Mouse (Mus musculus): ENCODE data around the gene Itga10. TPM values are rescaled to one million over a fixed set of nuclear protein-coding genes. Genes with fewer than 3 reads are reported as not detected.
A peak's percentile ranks its signal among the peaks of the same experiment; 100 is the strongest.

The Itga10 gene
- polyA plus RNA-seq, 1 experiment, result 1.00 TPM

- Histone ChIP-seq H3K4me3 (replicated peaks; ENCODE audit: control insufficient read depth, low read depth, low read length) (no peak overlapping the region), H3K27ac (ENCODE audit: control insufficient read depth, insufficient read depth, low read depth, low read length, poor library complexity) (no peak overlapping the region), H3K4me1 (ENCODE audit: control insufficient read depth, insufficient read depth, low read length) (no peaks in the 10 kb centered on the region)
- TF ChIP-seq POLR2A (IDR thresholded peaks at IDR 0.05; ENCODE audit: borderline replicate concordance, control insufficient read depth, low read depth, low read length) (no peak), CTCF (IDR thresholded peaks at IDR 0.05; ENCODE audit: control insufficient read depth, insufficient read depth, low read length) (no peak)
- WGBS, result 90% methylated on average over 5 of the region's 5 CpGs
These were observed 23.2 kb downstream of the Itga10 start for GRCm38 (mm10) chr3:96668424-96669067.

- H3K27ac ChIP-seq (ENCODE audit: control insufficient read depth, insufficient read depth, low read depth, low read length, poor library complexity), result no peak within 1 kb of the TSS
- TF ChIP-seq CTCF (IDR thresholded peaks at IDR 0.05; ENCODE audit: control insufficient read depth, insufficient read depth, low read length), result no peak
- no peak for TF ChIP-seq POLR2A (IDR thresholded peaks at IDR 0.05; ENCODE audit: borderline replicate concordance, control insufficient read depth, low read depth, low read length)
- 7% methylated on average over 35 of the region's 35 CpGs for WGBS
- H3K4me3 ChIP-seq (replicated peaks; ENCODE audit: control insufficient read depth, low read depth, low read length), result peak within 1 kb of the TSS; percentile 48
- no peaks in the 10 kb centered on the region for H3K4me1 ChIP-seq (ENCODE audit: control insufficient read depth, insufficient read depth, low read length)
These were observed 24.5 kb downstream of the Itga10 start, which contains the start of gene Ankrd35 for GRCm38 (mm10) chr3:96669727-96670468. Gene Ankrd35 (plus strand): TSS chr3:96670131.

GRCm38 (mm10) chr3:96671519-96671918 is 26.1 kb downstream of the Itga10 start:
- TF ChIP-seq POLR2A (IDR thresholded peaks at IDR 0.05; ENCODE audit: borderline replicate concordance, control insufficient read depth, low read depth, low read length) (no peak), CTCF (IDR thresholded peaks at IDR 0.05; ENCODE audit: control insufficient read depth, insufficient read depth, low read length) (no peak)
- Histone ChIP-seq H3K4me3 (replicated peaks; ENCODE audit: control insufficient read depth, low read depth, low read length) (no peak overlapping the region), H3K4me1 (ENCODE audit: control insufficient read depth, insufficient read depth, low read length) (no peaks in the 10 kb centered on the region), H3K27ac (ENCODE audit: control insufficient read depth, insufficient read depth, low read depth, low read length, poor library complexity) (no peak overlapping the region)
- 93% methylated on average over 5 of the region's 5 CpGs for WGBS

GRCm38 (mm10) chr3:96673514-96673913 is 28.1 kb downstream of the Itga10 start:
- no peak for TF ChIP-seq CTCF (IDR thresholded peaks at IDR 0.05; ENCODE audit: control insufficient read depth, insufficient read depth, low read length)
- no peak for TF ChIP-seq POLR2A (IDR thresholded peaks at IDR 0.05; ENCODE audit: borderline replicate concordance, control insufficient read depth, low read depth, low read length)

GRCm38 (mm10) chr3:96674442-96674841 is 29.1 kb downstream of the Itga10 start:
- Histone ChIP-seq H3K27ac (ENCODE audit: control insufficient read depth, insufficient read depth, low read depth, low read length, poor library complexity) (no peak overlapping the region), H3K4me1 (ENCODE audit: control insufficient read depth, insufficient read depth, low read length) (no peaks in the 10 kb centered on the region), H3K4me3 (replicated peaks; ENCODE audit: control insufficient read depth, low read depth, low read length) (no peak overlapping the region)
- TF ChIP-seq CTCF (IDR thresholded peaks at IDR 0.05; ENCODE audit: control insufficient read depth, insufficient read depth, low read length), result no peak
- no peak for TF ChIP-seq POLR2A (IDR thresholded peaks at IDR 0.05; ENCODE audit: borderline replicate concordance, control insufficient read depth, low read depth, low read length)
- WGBS, result 74% methylated on average over 8 of the region's 8 CpGs

More at GRCm38 (mm10) chr3:96673514-96673913, 28.1 kb downstream of the Itga10 start:
- Histone ChIP-seq H3K27ac (ENCODE audit: control insufficient read depth, insufficient read depth, low read depth, low read length, poor library complexity) (no peak overlapping the region), H3K4me1 (ENCODE audit: control insufficient read depth, insufficient read depth, low read length) (no peaks in the 10 kb centered on the region), H3K4me3 (replicated peaks; ENCODE audit: control insufficient read depth, low read depth, low read length) (no peak overlapping the region)
- WGBS, result 82% methylated on average over 4 of the region's 4 CpGs

- TF ChIP-seq POLR2A (IDR thresholded peaks at IDR 0.05; ENCODE audit: borderline replicate concordance, control insufficient read depth, low read depth, low read length) (no peak), CTCF (IDR thresholded peaks at IDR 0.05; ENCODE audit: control insufficient read depth, insufficient read depth, low read length) (no peak)
- Histone ChIP-seq H3K4me3 (replicated peaks; ENCODE audit: control insufficient read depth, low read depth, low read length) (no peak overlapping the region), H3K27ac (ENCODE audit: control insufficient read depth, insufficient read depth, low read depth, low read length, poor library complexity) (no peak overlapping the region), H3K4me1 (ENCODE audit: control insufficient read depth, insufficient read depth, low read length) (no peaks in the 10 kb centered on the region)
- 41% methylated on average over 3 of the region's 3 CpGs for WGBS
These were observed 29.8 kb downstream of the Itga10 start for GRCm38 (mm10) chr3:96675171-96675570.

- TF ChIP-seq POLR2A (IDR thresholded peaks at IDR 0.05; ENCODE audit: borderline replicate concordance, control insufficient read depth, low read depth, low read length) (no peak), CTCF (IDR thresholded peaks at IDR 0.05; ENCODE audit: control insufficient read depth, insufficient read depth, low read length) (no peak)
- Histone ChIP-seq H3K4me3 (replicated peaks; ENCODE audit: control insufficient read depth, low read depth, low read length) (no peak overlapping the region), H3K27ac (ENCODE audit: control insufficient read depth, insufficient read depth, low read depth, low read length, poor library complexity) (no peak overlapping the region), H3K4me1 (ENCODE audit: control insufficient read depth, insufficient read depth, low read length) (no peaks in the 10 kb centered on the region)
- WGBS, result 82% methylated on average over 3 of the region's 3 CpGs
These were observed 30.3 kb downstream of the Itga10 start for GRCm38 (mm10) chr3:96675690-96676089.

- no peaks in the 10 kb centered on the region for H3K4me1 ChIP-seq (ENCODE audit: control insufficient read depth, insufficient read depth, low read length)
- WGBS, result 75% methylated on average over 7 of the region's 7 CpGs
- TF ChIP-seq CTCF (IDR thresholded peaks at IDR 0.05; ENCODE audit: control insufficient read depth, insufficient read depth, low read length), result no peak
- TF ChIP-seq POLR2A (IDR thresholded peaks at IDR 0.05; ENCODE audit: borderline replicate concordance, control insufficient read depth, low read depth, low read length), result no peak
These were observed 33.1 kb downstream of the Itga10 start for GRCm38 (mm10) chr3:96678456-96678855.

More at GRCm38 (mm10) chr3:96678456-96678855, 33.1 kb downstream of the Itga10 start:
- H3K4me3 ChIP-seq (replicated peaks; ENCODE audit: control insufficient read depth, low read depth, low read length), result no peak overlapping the region
- H3K27ac ChIP-seq (ENCODE audit: control insufficient read depth, insufficient read depth, low read depth, low read length, poor library complexity), result no peak overlapping the region

All from bone marrow, adult 2 months (tissue).